Mouse (Mus musculus): ENCODE measurements around the gene Vrk3.
A peak's percentile ranks its signal among the peaks of the same experiment; 100 is the strongest.

The Vrk3 gene

DNA sequence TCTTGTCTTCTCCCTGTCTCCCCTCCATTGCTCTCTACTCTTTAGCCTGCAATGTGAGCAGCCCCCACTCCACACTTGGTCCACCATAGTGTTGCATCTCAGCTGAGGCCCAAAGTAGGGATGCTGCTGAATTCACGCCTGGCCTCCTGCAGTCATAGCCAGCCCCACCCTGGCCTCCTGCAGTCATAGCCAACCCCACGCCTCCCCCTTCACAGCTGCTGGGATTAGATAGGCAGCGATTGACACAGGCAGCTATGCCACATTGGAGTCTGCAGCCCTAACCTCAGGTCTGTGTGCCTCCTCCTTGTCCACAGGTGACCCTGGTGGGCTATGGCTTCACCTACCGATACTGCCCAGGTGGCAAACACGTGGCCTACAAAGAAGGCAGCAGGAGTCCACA is 19.9 kb downstream of the Vrk3 start:
- no peak for DNase-seq

DNA sequence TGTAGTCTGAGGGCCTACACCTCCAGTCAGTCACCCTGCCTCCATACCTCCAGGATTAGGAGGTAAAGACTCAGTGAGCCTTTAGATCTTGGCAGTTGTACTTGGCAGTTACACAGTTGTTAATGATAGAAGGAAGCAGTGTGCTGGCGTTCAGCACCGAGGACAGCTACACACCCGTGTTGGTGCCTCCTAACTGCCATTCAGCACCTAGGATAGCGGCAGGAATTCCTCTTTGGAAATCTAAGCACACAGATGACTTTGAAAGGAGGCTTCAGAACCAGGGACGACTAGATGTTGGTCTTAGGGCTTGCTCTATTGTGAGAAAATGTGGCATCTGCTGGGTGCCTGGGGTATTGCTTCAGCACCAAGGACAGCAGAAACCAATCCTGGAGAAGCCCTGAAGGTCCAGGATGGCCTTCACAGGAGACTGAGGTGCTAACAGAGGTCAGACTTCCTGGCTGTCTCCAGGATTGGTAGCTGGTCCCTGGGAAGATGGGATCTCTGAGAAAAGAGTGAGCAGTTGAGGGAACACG is 21.9 kb downstream of the Vrk3 start:
- DNase-seq, result peak; percentile 35

GRCm38 (mm10) chr7:44772591-44773204 is 24.5 kb downstream of the Vrk3 start:
- DNase-seq, result peak; percentile 31

DNA sequence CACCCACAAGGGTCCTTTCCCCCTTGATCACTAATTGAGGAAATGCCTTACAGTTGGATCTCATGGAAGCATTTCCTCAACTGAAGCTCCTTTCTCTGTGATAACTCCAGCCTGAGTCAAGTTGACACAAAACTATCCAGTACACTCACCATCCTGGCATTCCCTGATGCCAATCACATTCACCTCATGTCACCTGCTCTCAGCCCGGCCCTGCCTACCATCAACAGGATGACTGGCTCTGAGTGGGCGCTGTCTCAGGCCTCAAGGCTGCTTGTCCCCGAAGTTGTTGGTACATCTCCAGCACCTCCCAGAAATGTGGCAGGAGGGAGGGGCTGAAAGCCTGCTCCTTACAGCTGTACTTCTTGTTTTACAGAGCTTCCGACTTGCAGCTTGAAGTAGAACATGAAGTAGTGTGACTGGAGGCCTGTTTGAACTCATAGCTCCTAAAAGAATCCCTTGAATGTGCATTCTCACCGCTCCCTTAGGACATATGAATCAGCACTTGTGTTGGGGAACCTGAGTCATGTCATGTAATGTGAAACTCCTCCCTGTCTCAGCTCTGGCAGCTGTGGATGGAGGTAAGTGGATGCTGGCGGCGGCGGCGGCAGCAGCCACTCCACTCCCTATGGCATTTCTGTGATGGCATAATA is 28.8 kb downstream of the Vrk3 start:
- DNase-seq, result no peak

GRCm38 (mm10) chr7:44780101-44780500 is 31.9 kb downstream of the Vrk3 start:
- no peak for DNase-seq

GRCm38 (mm10) chr7:44789531-44789930 is 41.3 kb downstream of the Vrk3 start:
- DNase-seq, result no peak

GRCm38 (mm10) chr7:44790066-44790465 is 41.9 kb downstream of the Vrk3 start:
- no peak for DNase-seq

DNA sequence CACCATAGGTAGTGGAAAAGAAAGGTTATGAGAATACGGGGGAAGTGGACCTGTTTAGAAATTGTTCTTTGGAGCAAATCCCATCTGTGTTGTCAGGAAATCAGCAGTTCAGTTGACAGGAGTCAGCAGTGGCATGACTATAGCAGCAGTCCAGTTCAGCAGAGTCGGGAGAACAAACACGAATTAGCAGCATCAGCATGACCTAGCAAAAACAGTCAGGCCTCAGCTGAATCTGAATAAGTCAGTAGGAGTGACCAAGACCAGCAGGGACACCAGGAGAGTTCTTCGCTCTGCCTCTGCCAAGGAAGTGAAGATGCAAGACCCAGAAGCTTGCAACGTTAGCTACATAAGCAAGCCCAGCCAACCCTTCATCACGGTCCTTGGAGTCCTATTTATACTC is 44.6 kb downstream of the Vrk3 start:
- DNase-seq, result no peak

DNA sequence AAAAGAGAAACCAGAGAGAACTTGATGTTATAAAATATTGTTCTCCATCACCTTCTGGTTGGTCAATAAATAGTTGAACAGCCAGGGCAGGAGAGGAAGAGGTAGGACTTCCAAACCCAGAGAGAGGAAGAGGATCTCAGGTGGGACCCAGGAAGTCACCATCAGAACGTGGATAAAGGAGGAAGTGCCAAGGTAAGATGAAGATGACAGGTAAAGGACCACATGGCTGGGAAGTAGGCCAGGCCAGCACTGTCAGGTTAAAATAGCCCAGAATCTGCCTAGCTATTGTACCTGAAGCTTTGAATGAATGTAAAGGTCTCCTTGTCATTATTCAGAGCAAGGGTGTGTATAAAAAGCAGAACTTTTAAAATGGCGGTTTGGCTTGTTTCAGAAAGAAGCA is 60.7 kb downstream of the Vrk3 start:
- DNase-seq, result no peak

DNA sequence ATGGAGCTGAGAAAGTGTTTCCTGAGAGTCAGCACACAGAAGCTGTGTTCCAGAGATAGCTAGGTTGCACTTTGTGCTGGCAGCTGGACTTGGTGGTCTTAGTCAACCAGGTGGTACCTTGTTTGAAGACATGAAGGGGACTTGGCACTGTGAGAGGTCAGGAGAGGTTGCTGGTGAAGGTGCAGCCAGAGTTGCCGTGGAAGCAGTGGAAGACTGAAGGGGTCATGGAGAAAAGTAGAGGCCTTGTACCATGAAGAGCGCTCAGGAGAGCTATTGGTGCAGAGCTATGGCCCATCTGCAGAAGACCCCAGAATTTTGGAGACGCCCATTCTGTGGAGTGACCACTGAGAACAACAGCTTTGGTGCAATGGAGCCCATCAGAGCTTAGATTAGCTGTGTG is 61.3 kb downstream of the Vrk3 start:
- no peak for DNase-seq

GRCm38 (mm10) chr7:44810365-44810764 is 62.2 kb downstream of the Vrk3 start:
- DNase-seq, result no peak

- no peak for DNase-seq
Measured at GRCm38 (mm10) chr7:44810819-44811557, 62.8 kb downstream of the Vrk3 start.

DNA sequence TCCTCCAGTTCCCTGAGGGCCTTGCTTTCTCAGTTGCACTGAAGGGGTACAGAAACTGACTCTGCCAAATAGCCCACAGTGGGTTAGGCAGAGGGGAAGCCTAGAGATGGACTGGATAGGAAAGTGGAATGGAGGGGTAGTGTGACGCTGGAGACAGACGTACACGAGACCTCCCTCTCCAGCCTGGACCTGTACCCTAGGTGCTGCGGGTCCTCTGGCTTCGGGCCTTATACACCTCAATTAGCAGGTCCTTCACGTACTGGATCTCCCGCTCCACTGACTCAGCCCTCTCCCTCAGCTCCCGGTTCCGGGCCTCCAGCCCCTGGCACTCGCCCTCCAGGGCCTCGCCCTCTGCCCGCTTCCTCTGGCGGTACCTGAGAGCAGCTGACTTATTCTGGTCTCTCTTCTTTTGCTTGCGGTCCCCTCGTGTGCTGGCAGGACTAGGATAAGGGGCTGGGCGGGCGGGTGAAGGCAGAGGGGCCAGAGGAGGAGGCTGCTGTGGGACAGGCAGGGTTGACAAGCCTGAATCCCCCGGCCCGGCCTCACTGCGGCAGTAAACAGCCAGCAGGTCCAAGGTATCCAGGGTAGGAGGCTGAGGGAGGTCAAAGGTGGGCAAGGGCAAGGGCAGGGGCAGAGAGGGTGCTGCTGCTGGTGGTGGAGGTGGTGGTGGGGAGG is 64.6 kb downstream of the Vrk3 start:
- DNase-seq, result no peak

DNA sequence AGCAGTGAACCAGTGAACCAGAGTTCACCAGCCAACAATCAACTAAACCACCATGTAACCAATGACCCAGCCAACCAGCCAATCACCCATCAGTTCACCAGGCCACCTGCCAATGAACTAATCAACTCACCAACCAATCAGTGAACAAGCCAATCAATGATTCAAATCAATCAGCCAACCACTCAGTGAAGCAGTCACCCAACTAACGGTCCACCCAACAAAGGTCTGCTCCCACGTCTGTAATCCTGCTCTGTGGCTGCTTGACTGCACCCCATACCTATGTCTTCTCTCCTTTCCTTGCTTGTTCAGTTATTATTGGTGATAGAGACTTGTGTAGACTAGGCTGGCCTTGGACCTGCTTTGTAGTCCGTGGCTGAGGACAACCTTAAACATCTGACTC is 65.8 kb downstream of the Vrk3 start:
- DNase-seq, result no peak

GRCm38 (mm10) chr7:44814423-44814822 is 66.2 kb downstream of the Vrk3 start:
- no peak for DNase-seq

DNA sequence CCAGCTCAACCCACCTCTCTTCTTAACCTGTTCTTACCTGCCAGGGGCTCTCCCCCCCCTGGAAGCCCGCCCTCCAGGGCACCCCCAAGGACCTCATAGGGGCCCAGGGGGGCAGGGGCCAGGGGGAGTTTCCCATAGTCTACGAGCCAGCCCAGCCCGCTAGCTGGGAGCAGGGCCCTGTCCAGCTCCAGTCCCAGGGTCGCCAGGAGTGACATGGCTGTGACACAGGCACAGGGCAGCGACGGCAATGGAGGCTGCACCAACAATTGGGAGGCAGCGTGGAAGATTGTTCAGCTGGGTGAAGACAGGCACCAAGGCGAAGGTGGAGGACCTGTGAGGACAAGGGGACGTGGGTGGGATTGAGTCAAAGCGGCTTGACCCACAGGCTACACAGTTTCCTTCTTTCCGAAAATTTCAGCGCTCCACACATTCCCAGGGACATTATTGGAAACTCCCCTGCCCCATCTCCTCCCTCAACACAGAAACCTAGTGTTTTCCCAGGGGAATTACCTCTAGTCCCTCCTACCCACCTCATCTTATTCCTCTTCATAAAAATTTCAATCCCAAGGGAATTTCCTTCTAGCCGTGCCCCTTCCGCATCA is 66.8 kb downstream of the Vrk3 start:
- no peak for DNase-seq

GRCm38 (mm10) chr7:44815721-44816469 is 67.7 kb downstream of the Vrk3 start, which contains the start of the genes Nup62 and Il4i1:
Nup62 (plus strand) TSS chr7:44816088.
Il4i1 (plus strand) TSS chr7:44816387.
- DNase-seq, result peak; percentile 100

DNA sequence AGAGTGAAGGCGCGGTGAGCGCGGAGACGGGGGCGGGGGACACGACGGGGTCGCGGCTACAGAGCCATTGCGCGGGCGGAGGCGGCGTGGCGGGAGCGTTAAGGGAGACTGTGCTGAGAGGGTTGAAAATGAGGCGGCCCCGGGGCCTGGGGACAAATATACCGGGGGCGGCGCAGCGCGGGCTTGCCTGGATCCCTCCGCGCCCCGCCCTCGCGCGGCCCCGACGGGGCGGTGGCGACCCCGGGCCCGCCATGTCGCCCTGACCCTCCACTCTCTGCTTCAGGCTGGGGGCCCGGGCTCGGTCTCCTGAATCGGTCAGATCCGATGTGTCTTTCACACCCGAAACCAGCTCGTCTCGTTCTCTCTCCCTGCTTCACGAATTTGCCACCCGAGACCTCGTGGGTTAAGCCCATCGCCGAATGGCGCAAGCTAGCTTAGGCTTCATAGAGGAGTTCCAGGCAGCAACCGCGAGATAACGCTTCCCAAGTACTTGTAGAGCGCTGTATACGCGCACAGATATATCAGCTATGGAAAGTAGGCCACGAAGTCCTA is 68.3 kb downstream of the Vrk3 start, which contains the start of gene Atf5:
Gene Atf5, minus strand, starts transcription at position 189 of the 552 bp plus-strand sequence.
- DNase-seq, result no peak

DNA sequence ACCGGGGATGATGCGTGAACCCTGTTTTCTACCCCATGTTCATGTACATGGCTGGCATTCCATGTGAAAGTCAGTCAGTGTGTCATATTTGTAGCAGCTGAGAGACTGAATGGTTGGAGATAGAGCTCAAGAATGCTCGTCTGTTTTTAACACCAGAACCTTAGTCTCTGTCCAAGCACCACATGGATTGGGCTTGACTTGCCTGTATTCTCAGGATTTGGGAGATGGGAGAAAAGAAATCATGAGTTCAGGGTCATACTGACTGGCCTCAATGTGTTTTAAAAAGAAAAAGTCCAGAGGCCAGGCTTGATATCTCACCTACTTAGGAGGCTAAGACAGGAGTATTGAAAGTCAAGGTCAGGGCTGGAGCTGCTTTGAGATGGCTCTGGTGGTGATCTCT is 69.2 kb downstream of the Vrk3 start:
- DNase-seq, result no peak

DNA sequence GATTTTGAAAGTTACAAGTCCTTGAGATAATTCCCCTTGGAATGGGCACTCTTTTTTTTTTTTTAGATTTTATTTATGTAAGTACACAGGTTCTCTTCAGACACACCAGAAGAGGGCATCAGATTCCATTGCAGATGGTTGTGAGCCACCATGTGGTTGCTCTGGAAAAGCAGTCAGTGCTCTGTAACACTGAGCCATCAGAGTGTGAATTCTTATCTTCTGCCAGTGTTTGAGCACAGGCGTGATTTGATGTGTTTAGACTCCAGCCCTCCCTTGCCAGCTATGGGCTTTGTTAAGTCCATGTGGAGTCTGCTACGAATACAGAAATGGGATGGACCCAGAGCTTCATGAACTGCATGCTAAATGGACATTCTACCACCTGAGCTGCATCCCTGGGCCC is 70.0 kb downstream of the Vrk3 start:
- DNase-seq, result no peak

- DNase-seq, result peak; percentile 4
Measured at GRCm38 (mm10) chr7:44818751-44819235, 70.6 kb downstream of the Vrk3 start.
